Mouse (Mus musculus) kidney, postnatal 0 days (tissue): ENCODE data around the gene Chrnb1. TPM values are rescaled to one million over a fixed set of nuclear protein-coding genes. Genes with fewer than 3 reads are reported as not detected.

Experiments
- ATAC-seq: fragments of 200-750 bp; cut with Nextera tagmentation; replicated peaks from 2 replicates; pipeline ENCODE4 v1.8.0; 2017; ENCODE audit warnings: low read depth, moderate number of reproducible peaks, moderate TSS enrichment, moderate library complexity; ENCODE audit not compliant: low FRiP score
- DNase-seq: peaks from one replicate; pipeline ENCODE4 v3.0.0-alpha.2; 2016; ENCODE audit warnings: low spot score
- H3K27ac ChIP-seq: fragments of 300-500 bp; sonication (generic); 2 replicates; pipeline ENCODE4 v1.5.1; 2014; ENCODE audit warnings: mild to moderate bottlenecking
- H3K27me3 ChIP-seq: fragments of 300-500 bp; sonication (generic); 2 replicates; pipeline ENCODE4 v1.6.1; 2014; ENCODE audit warnings: low read length, mixed read lengths; ENCODE audit not compliant: insufficient read depth
- H3K36me3 ChIP-seq: fragments of 300-500 bp; sonication (generic); 2 replicates; pipeline ENCODE4 v1.6.1; 2014; ENCODE audit warnings: low read length, mixed read lengths; ENCODE audit not compliant: insufficient read depth
- H3K4me1 ChIP-seq: fragments of 300-500 bp; sonication (generic); replicated peaks from 2 replicates; pipeline ENCODE4 v1.6.1; 2014; ENCODE audit warnings: antibody characterized with exemption, low read length, mixed read lengths; ENCODE audit not compliant: insufficient read depth
- H3K4me2 ChIP-seq: fragments of 300-500 bp; sonication (generic); 2 replicates; pipeline ENCODE4 v1.6.1; 2014; ENCODE audit warnings: mild to moderate bottlenecking, low read length, moderate library complexity, mixed read lengths
- H3K4me3 ChIP-seq: fragments of 300-500 bp; sonication (generic); replicated peaks from 2 replicates; pipeline ENCODE4 v1.5.1; 2014; ENCODE audit warnings: low read depth, low read length
- H3K9ac ChIP-seq: fragments of 300-500 bp; sonication (generic); 2 replicates; pipeline ENCODE4 v1.6.1; 2014; ENCODE audit warnings: low read depth, low read length
- H3K9me3 ChIP-seq: fragments of 300-500 bp; sonication (generic); replicated peaks from 2 replicates; pipeline ENCODE4 v1.6.1; 2016; ENCODE audit warnings: low read length, inconsistent platforms, mixed read lengths
- CTCF ChIP-seq: IDR thresholded peaks from 2 replicates; pipeline ENCODE4 v1.5.1; 2016; ENCODE audit warnings: antibody characterized with exemption, low read depth, mild to moderate bottlenecking, moderate library complexity
- WGBS: fragments of 180-500 bp; shearing (Covaris S2); extraction: QIAGEN DNeasy Blood & Tissue Kit; methylation state at CpG from one replicate; pipeline ENCODE4 v1.1.7; 2014; 5-methylcytosine and 5-hydroxymethylcytosine counted together
- polyA plus RNA-seq: library from polyadenylated mRNA; unstranded; fragments of >200 nt; fragmentation: Nextera tagmentation; extraction: Ambion mirVana; gene quantifications from 2 replicates; pipeline ENCODE4 v1.2.1, GENCODE M21; 2015

Gene Chrnb1
- polyA plus RNA-seq, 1 experiment from 2014 or later: 12.1 TPM

DNA sequence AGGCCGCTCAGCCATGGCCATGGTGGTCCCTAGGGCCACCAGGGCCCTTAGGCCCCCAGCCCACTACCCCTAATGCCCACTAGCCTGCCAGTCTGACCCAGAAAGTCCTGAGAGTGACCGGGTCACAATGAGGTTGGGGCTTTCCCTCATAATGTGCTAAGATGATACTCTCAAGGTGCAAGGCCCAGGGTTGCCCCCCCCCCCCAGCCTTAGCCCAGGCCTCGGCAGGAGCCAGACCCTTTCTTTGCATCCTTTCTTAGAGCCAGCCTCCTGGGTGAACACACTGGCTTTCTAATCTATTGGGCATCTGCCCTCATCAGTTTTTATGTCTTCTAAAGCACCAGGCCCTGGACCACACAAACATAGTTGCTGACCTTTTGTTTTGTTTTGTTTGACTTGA lies 26.3 kb upstream of the Chrnb1 start, which contains the start of gene Spem1:
Gene Spem1, minus strand, starts transcription at position 101 of the 400 bp plus-strand sequence.
- Histone ChIP-seq H3K9ac (no peak within 1 kb of the TSS), H3K27ac (no peak within 1 kb of the TSS), H3K4me1 (no peaks in the 10 kb centered on the region), H3K27me3 (no peaks in the 10 kb centered on the region), H3K9me3 (no peaks in the 10 kb centered on the region), H3K36me3 (peaks cover 18% of the 10 kb centered on the region), H3K4me2 (no peak within 1 kb of the TSS), H3K4me3 (no peak within 1 kb of the TSS)
- no peak for TF ChIP-seq CTCF
- no peak for ATAC-seq
- WGBS: 87% methylated on average over 3 of the region's 3 CpGs
- no peak for DNase-seq

GRCm38 (mm10) chr11:69818871-69819270 lies 23.1 kb upstream of the Chrnb1 start:
- no peaks in the 10 kb centered on the region for H3K27me3 ChIP-seq
- no peak overlapping the region for H3K4me2 ChIP-seq
- H3K4me3 ChIP-seq: no peak overlapping the region
- H3K27ac ChIP-seq: no peak overlapping the region
- 93% methylated on average over 8 of the region's 8 CpGs for whole genome bisulfite sequencing
- no peaks in the 10 kb centered on the region for H3K9me3 ChIP-seq
- DNase-seq: no peak
- no peak for TF ChIP-seq CTCF
- no peak overlapping the region for H3K9ac ChIP-seq
- H3K36me3 ChIP-seq: 0 out of 2 replicates have a peak, but pooled peaks cover under 1% of the 10 kb centered on the region
- H3K4me1 ChIP-seq: no peaks in the 10 kb centered on the region
- ATAC-seq: no peak

- no peak within 1 kb of the TSS for H3K4me2 ChIP-seq
- no peak within 1 kb of the TSS for H3K27ac ChIP-seq
- H3K4me3 ChIP-seq: no peak within 1 kb of the TSS
- H3K9ac ChIP-seq: no peak within 1 kb of the TSS
- DNase-seq (no peak), ATAC-seq (no peak)
- no peaks in the 10 kb centered on the region for H3K4me1 ChIP-seq
- no peak for TF ChIP-seq CTCF
- no peaks in the 10 kb centered on the region for H3K27me3 ChIP-seq
- H3K36me3 ChIP-seq: no peaks in the 10 kb centered on the region
- no peaks in the 10 kb centered on the region for H3K9me3 ChIP-seq
- WGBS: 82% methylated on average over 2 of the region's 2 CpGs
These were observed 22.6 kb upstream of the Chrnb1 start, which contains the start of gene Spem2 for GRCm38 (mm10) chr11:69818365-69818764. Spem2 (minus strand) TSS chr11:69818465.

- Histone ChIP-seq H3K27ac (no peak overlapping the region), H3K36me3 (no peaks in the 10 kb centered on the region), H3K9ac (no peak overlapping the region), H3K4me1 (no peaks in the 10 kb centered on the region), H3K27me3 (no peaks in the 10 kb centered on the region), H3K4me2 (no peak overlapping the region), H3K9me3 (no peaks in the 10 kb centered on the region), H3K4me3 (no peak overlapping the region)
- DNase-seq (no peak), ATAC-seq (no peak)
- TF ChIP-seq CTCF: no peak
- 89% methylated on average over 12 of the region's 12 CpGs for WGBS
These were observed 20.8 kb upstream of the Chrnb1 start for GRCm38 (mm10) chr11:69816520-69816919.

DNA sequence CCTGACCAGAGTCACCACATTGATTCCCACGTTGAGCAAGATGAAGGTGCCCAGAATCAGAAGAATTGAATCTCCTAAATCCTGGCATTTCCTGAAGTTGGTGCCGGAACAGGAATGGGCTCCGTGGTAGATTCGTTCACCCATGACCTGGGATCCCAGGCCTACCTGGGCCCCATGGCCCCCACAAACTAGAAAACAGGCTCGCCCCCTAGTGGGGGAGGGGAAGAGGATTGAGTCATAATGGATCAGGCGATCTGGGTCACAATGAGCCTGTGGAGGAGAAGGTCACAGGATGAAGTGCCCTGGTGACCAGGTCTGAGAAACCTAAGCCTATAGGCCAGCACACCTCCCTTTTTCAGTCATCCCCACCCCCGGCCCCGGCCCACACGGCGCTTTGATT lies 19.4 kb upstream of the Chrnb1 start, which contains the start of gene Gm39566:
Gene Gm39566, minus strand, starts transcription at position 144 of the 400 bp plus-strand sequence.
- WGBS: 43% methylated on average over 10 of the region's 10 CpGs

GRCm38 (mm10) chr11:69810280-69810679 lies 14.5 kb upstream of the Chrnb1 start:
- no peaks in the 10 kb centered on the region for H3K36me3 ChIP-seq
- DNase-seq: no peak
- H3K4me1 ChIP-seq: no peaks in the 10 kb centered on the region
- no peak for TF ChIP-seq CTCF
- H3K4me2 ChIP-seq: no peak overlapping the region
- no peak for ATAC-seq
- H3K9ac ChIP-seq: no peak overlapping the region
- no peak overlapping the region for H3K4me3 ChIP-seq
- H3K27ac ChIP-seq: no peak overlapping the region
- H3K9me3 ChIP-seq: no peaks in the 10 kb centered on the region
- peaks cover 5% of the 10 kb centered on the region; the same call in 1 of the 2 replicates for H3K27me3 ChIP-seq

More for the DNA sequence above, 19.4 kb upstream of the Chrnb1 start, which contains the start of gene Gm39566:
- Histone ChIP-seq H3K9me3 (no peaks in the 10 kb centered on the region), H3K27me3 (no peaks in the 10 kb centered on the region), H3K27ac (no peak within 1 kb of the TSS), H3K4me1 (no peaks in the 10 kb centered on the region), H3K4me3 (no peak within 1 kb of the TSS), H3K36me3 (no peaks in the 10 kb centered on the region), H3K9ac (no peak within 1 kb of the TSS), H3K4me2 (no peak within 1 kb of the TSS)
- DNase-seq (no peak), ATAC-seq (no peak)
- TF ChIP-seq CTCF: peak; percentile 11; the same call in 1 of the 2 replicates

- WGBS: 59% methylated on average over 2 of the region's 2 CpGs
- Histone ChIP-seq H3K27ac (no peak overlapping the region), H3K9ac (no peak overlapping the region), H3K9me3 (no peaks in the 10 kb centered on the region), H3K4me2 (no peak overlapping the region), H3K36me3 (no peaks in the 10 kb centered on the region), H3K27me3 (peaks cover 5% of the 10 kb centered on the region; the same call in 1 of the 2 replicates), H3K4me3 (no peak overlapping the region), H3K4me1 (peaks cover 21% of the 10 kb centered on the region)
- TF ChIP-seq CTCF: no peak
- no peak for DNase-seq
- ATAC-seq: no peak
These were observed 11.9 kb upstream of the Chrnb1 start for GRCm38 (mm10) chr11:69807641-69808040.
